Mouse (Mus musculus): ENCODE data around the gene Pou5f1. TPM values are rescaled to one million over a fixed set of nuclear protein-coding genes. Genes with fewer than 3 reads are reported as not detected.

Pou5f1 gene
- polyA plus RNA-seq (2012; rRNA removed), result not detected in 2 replicates

GRCm38 (mm10) chr17:35505776-35506175 is at the start of gene Pou5f1:
TSS of gene Pou5f1 (plus strand) at chr17:35506018.

GRCm38 (mm10) chr17:35469842-35470751 is 35.7 kb upstream of the Pou5f1 start, which contains the start of gene H2-Q10:
TSS of gene H2-Q10 (plus strand) at chr17:35470089.

GRCm38 (mm10) chr17:35516652-35517500 is 11.1 kb downstream of the Pou5f1 start, which contains the start of the genes Tcf19 and Cchcr1:
TSS of gene Tcf19 (minus strand) at chr17:35516824.
TSS of gene Cchcr1 (plus strand) at chr17:35517100.

GRCm38 (mm10) chr17:35532901-35533300 is 27.1 kb downstream of the Pou5f1 start, which contains the start of gene Psors1c2:
TSS of gene Psors1c2 (plus strand) at chr17:35533201.

GRCm38 (mm10) chr17:35551881-35552414 is 46.1 kb downstream of the Pou5f1 start, which contains the start of gene Cdsn:
TSS of gene Cdsn (plus strand) at chr17:35552128.

Other genes with a start within 250 kb of the Pou5f1 start
- 35.7 and 45.9 TPM in 2 replicates for gene H2-D1, start 243.3 kb upstream of the Pou5f1 start, polyA plus RNA-seq (2012; rRNA removed)
- gene H2-Q1, start 185.6 kb upstream of the Pou5f1 start, polyA plus RNA-seq (2012; rRNA removed), result 0.50 and 0.63 TPM in 2 replicates
- gene H2-Q2, start 163.8 kb upstream of the Pou5f1 start, polyA plus RNA-seq (2012; rRNA removed), result 0.53 and 0.67 TPM in 2 replicates
- 6.6 and 6.8 TPM in 2 replicates for gene H2-Q4, start 126.4 kb upstream of the Pou5f1 start, polyA plus RNA-seq (2012; rRNA removed)
- 10.0 and 11.4 TPM in 2 replicates for gene H2-Q6, start 81.2 kb upstream of the Pou5f1 start, polyA plus RNA-seq (2012; rRNA removed)
- 20.5 and 21.9 TPM in 2 replicates for gene H2-Q7, start 66.9 kb upstream of the Pou5f1 start, polyA plus RNA-seq (2012; rRNA removed)
- 112 and 136 TPM in 2 replicates for gene H2-Q10, start 35.9 kb upstream of the Pou5f1 start, polyA plus RNA-seq (2012; rRNA removed)
- 27.3 and 35.3 TPM in 2 replicates for gene Tcf19, start 10.8 kb downstream of the Pou5f1 start, polyA plus RNA-seq (2012; rRNA removed)
- gene Cchcr1, start 11.1 kb downstream of the Pou5f1 start, polyA plus RNA-seq (2012; rRNA removed), result 9.6 and 9.9 TPM in 2 replicates
- gene Psors1c2, start 27.2 kb downstream of the Pou5f1 start, polyA plus RNA-seq (2012; rRNA removed), result 0.03 and 0.12 TPM in 2 replicates
- gene Cdsn, start 46.1 kb downstream of the Pou5f1 start, polyA plus RNA-seq (2012; rRNA removed), result 0.02 TPM in 1 of 2 replicates, not detected in the other
- not detected in 2 replicates for gene 2300002M23Rik, start 61.4 kb downstream of the Pou5f1 start, polyA plus RNA-seq (2012; rRNA removed)
- gene Sfta2, start 95.5 kb downstream of the Pou5f1 start, polyA plus RNA-seq (2012; rRNA removed), result not detected in 2 replicates
- gene Gm9573, start 120.6 kb downstream of the Pou5f1 start, polyA plus RNA-seq (2012; rRNA removed), result not detected in 2 replicates
- 0.02 TPM in 1 of 2 replicates, not detected in the other for gene Mucl3, start 137.7 kb downstream of the Pou5f1 start, polyA plus RNA-seq (2012; rRNA removed)
- gene Vars2, start 161.6 kb downstream of the Pou5f1 start, polyA plus RNA-seq (2012; rRNA removed), result 7.1 and 7.8 TPM in 2 replicates
- 15.6 and 17.6 TPM in 2 replicates for gene Gtf2h4, start 167.7 kb downstream of the Pou5f1 start, polyA plus RNA-seq (2012; rRNA removed)
- 0.91 and 1.4 TPM in 2 replicates for gene Ddr1, start 198.6 kb downstream of the Pou5f1 start, polyA plus RNA-seq (2012; rRNA removed)

All from liver, embryonic 14 days (tissue).